Mouse (Mus musculus) MEL (cell line): ENCODE data around the gene Rac1. TPM values are rescaled to one million over a fixed set of nuclear protein-coding genes. Genes with fewer than 3 reads are reported as not detected.

Experiments used
- DNase-seq: peaks from one replicate; pipeline ENCODE4 v3.0.0; 2011; ENCODE audit warnings: low read depth, low spot score
- H3K27ac ChIP-seq: 2 replicates; pipeline ENCODE4 v1.5.1; 2012; ENCODE audit warnings: low read depth, mild to moderate bottlenecking, control low read depth, low read length, moderate library complexity; ENCODE audit not compliant: control insufficient read depth
- H3K27me3 ChIP-seq, 2 experiments: fragments of 150-350 bp in 1 of 2; sonication (generic) in 1 of 2; 2 replicates each; pipeline ENCODE4 v1.6.1; 2012; ENCODE audit warnings: low read length in 2 of 2, mild to moderate bottlenecking in 2 of 2, improper control_type of control experiment in 1 of 2, moderate library complexity in 1 of 2; ENCODE audit not compliant: insufficient read depth in 2 of 2, control insufficient read depth in 1 of 2
- H3K36me3 ChIP-seq, 2 experiments: 2 replicates each; pipeline ENCODE4 v1.6.1; 2012 to 2014; ENCODE audit warnings: low read length in 2 of 2, improper control_type of control experiment in 1 of 2, inconsistent platforms in 1 of 2, mild to moderate bottlenecking in 1 of 2; ENCODE audit not compliant: insufficient read depth in 2 of 2, control insufficient read depth in 1 of 2
- H3K4me1 ChIP-seq, 2 experiments: fragments of 150-350 bp in 1 of 2; sonication (generic) in 1 of 2; 2 replicates each; pipeline ENCODE4 v1.6.1; 2012; ENCODE audit warnings: low read length in 2 of 2, improper control_type of control experiment in 1 of 2, mild to moderate bottlenecking in 1 of 2; ENCODE audit not compliant: insufficient read depth in 2 of 2, control insufficient read depth in 1 of 2
- H3K4me3 ChIP-seq, 2 experiments: fragments of 150-350 bp in 1 of 2; sonication (generic) in 1 of 2; 2 replicates each; pipeline ENCODE4 v1.5.1; 2012; ENCODE audit warnings: low read depth in 2 of 2, low read length in 2 of 2, mild to moderate bottlenecking in 2 of 2, moderate library complexity in 2 of 2, control low read depth in 1 of 2, improper control_type of control experiment in 1 of 2; ENCODE audit not compliant: control insufficient read depth in 1 of 2, insufficient read depth in 1 of 2
- H3K79me2 ChIP-seq: 2 replicates; pipeline ENCODE4 v1.6.1; 2012; ENCODE audit warnings: mild to moderate bottlenecking, low read length, moderate library complexity; ENCODE audit not compliant: control insufficient read depth, poor library complexity, insufficient read depth
- H3K9ac ChIP-seq: 2 replicates; pipeline ENCODE4 v1.6.1; 2012; ENCODE audit warnings: low read depth, mild to moderate bottlenecking, control low read depth, low read length, moderate library complexity; ENCODE audit not compliant: control insufficient read depth, poor library complexity, severe bottlenecking
- H3K9me3 ChIP-seq: fragments of 150-350 bp; sonication (generic); replicated peaks from 2 replicates; pipeline ENCODE4 v1.6.1; 2012; ENCODE audit warnings: mild to moderate bottlenecking, low read length, improper control_type of control experiment, moderate library complexity; ENCODE audit not compliant: insufficient read depth
- CHD1 ChIP-seq: IDR thresholded peaks from 2 replicates; pipeline ENCODE4 v1.6.1; 2012; ENCODE audit warnings: low read depth, mild to moderate bottlenecking, inconsistent platforms, low read length, improper control_type of control experiment
- ELF1 ChIP-seq: IDR thresholded peaks from 2 replicates; pipeline ENCODE4 v1.6.1; 2014; ENCODE audit warnings: low read depth, mild to moderate bottlenecking, inconsistent platforms, low read length, improper control_type of control experiment, moderate library complexity
- EP300 ChIP-seq, 2 experiments: IDR thresholded peaks; 2 replicates each; pipeline ENCODE4 v1.6.1; 2011; ENCODE audit warnings: improper control_type of control experiment in 2 of 2, low read length in 2 of 2, low read depth in 1 of 2, mild to moderate bottlenecking in 1 of 2
- ETS1 ChIP-seq: IDR thresholded peaks from 2 replicates; pipeline ENCODE4 v1.6.1; 2012; ENCODE audit warnings: low read depth, mild to moderate bottlenecking, inconsistent platforms, low read length, improper control_type of control experiment, moderate library complexity
- GATA1 ChIP-seq: IDR thresholded peaks from 2 replicates; pipeline ENCODE4 v1.6.1; 2011; ENCODE audit warnings: low read depth, low read length, improper control_type of control experiment
- HCFC1 ChIP-seq: IDR thresholded peaks from 2 replicates; pipeline ENCODE4 v1.6.1; 2012; ENCODE audit warnings: low read depth, mild to moderate bottlenecking, inconsistent platforms, low read length, improper control_type of control experiment, moderate library complexity
- MEF2A ChIP-seq: IDR thresholded peaks from 2 replicates; pipeline ENCODE4 v1.6.1; 2014; ENCODE audit warnings: low read depth, mild to moderate bottlenecking, inconsistent platforms, low read length, improper control_type of control experiment; ENCODE audit not compliant: poor library complexity, insufficient replicate concordance, severe bottlenecking; ENCODE audit errors: extremely low read depth
- MXI1 ChIP-seq: IDR thresholded peaks from 2 replicates; pipeline ENCODE4 v1.6.1; 2011; ENCODE audit warnings: mild to moderate bottlenecking, low read depth, low read length, improper control_type of control experiment
- NELFE ChIP-seq: IDR thresholded peaks from 2 replicates; pipeline ENCODE4 v1.6.1; 2011; ENCODE audit warnings: low read depth, low read length, improper control_type of control experiment
- RAD21 ChIP-seq: IDR thresholded peaks from 2 replicates; pipeline ENCODE4 v1.6.1; 2011; ENCODE audit warnings: mild to moderate bottlenecking, low read depth, low read length, improper control_type of control experiment
- RCOR1 ChIP-seq: IDR thresholded peaks from 2 replicates; pipeline ENCODE4 v1.6.1; 2012; ENCODE audit warnings: low read depth, mild to moderate bottlenecking, inconsistent platforms, low read length, improper control_type of control experiment
- SIN3A ChIP-seq: IDR thresholded peaks from 2 replicates; pipeline ENCODE4 v1.6.1; 2012; ENCODE audit warnings: low read length, improper control_type of control experiment, inconsistent platforms
- SMC3 ChIP-seq: IDR thresholded peaks from 2 replicates; pipeline ENCODE4 v1.6.1; 2011; ENCODE audit warnings: low read depth, low read length, improper control_type of control experiment
- TAL1 ChIP-seq: IDR thresholded peaks from 2 replicates; pipeline ENCODE4 v1.6.1; 2012; ENCODE audit warnings: mild to moderate bottlenecking, inconsistent platforms, low read length, moderate library complexity, mixed read lengths
- TCF12 ChIP-seq: IDR thresholded peaks from 2 replicates; pipeline ENCODE4 v1.6.1; 2014; ENCODE audit warnings: low read depth, mild to moderate bottlenecking, inconsistent platforms, low read length, improper control_type of control experiment, moderate library complexity
- USF2 ChIP-seq, 2 experiments: IDR thresholded peaks; 2 replicates each; pipeline ENCODE4 v1.6.1; 2011 to 2012; ENCODE audit warnings: improper control_type of control experiment in 2 of 2, low read length in 2 of 2, borderline replicate concordance in 1 of 2, inconsistent platforms in 1 of 2, low read depth in 1 of 2, mild to moderate bottlenecking in 1 of 2; ENCODE audit not compliant: insufficient read depth in 1 of 2
- ZMIZ1 ChIP-seq: IDR thresholded peaks from 2 replicates; pipeline ENCODE4 v1.6.1; 2012; ENCODE audit warnings: low read depth, mild to moderate bottlenecking, inconsistent platforms, low read length, improper control_type of control experiment, moderate library complexity
- ZNF384 ChIP-seq: IDR thresholded peaks from 2 replicates; pipeline ENCODE4 v1.6.1; 2012; ENCODE audit warnings: low read depth, mild to moderate bottlenecking, inconsistent platforms, low read length, improper control_type of control experiment
- polyA plus RNA-seq, 2 experiments: library from polyadenylated mRNA; stranded (reverse) in 1 of 2; unstranded in 1 of 2; fragments of >175 nt in 1 of 2; fragments of >200 nt in 1 of 2; gene quantifications; 2 replicates each; pipeline versions ENCODE4 v1.2.1 to v1.2.4; 2012; ENCODE audit warnings: low replicate concordance in 2 of 2, low read depth in 1 of 2; ENCODE audit not compliant: insufficient read length in 2 of 2, insufficient read depth in 1 of 2, missing spikeins in 1 of 2
- total RNA-seq: library from RNA; depleted of rRNA; stranded (reverse); fragments of 300-350 nt; gene quantifications from 2 replicates; pipeline ENCODE4 v1.2.3, GENCODE M21; 2012

Rac1 gene
- total and polyA plus RNA-seq, 3 experiments = 105 to 251 (median 134) TPM

GRCm38 (mm10) chr5:143465156-143466085, 62.4 kb downstream of the Rac1 start:
- Histone ChIP-seq H3K4me1 (peaks cover 10 to 14% of the 10 kb centered on the region in 2 experiments; a peak in 2 of 4 replicates), H3K27me3 (peaks cover 0 to 2% of the 10 kb centered on the region in 2 experiments; a peak in 1 of 4 replicates), H3K4me3 (peak overlapping the region; percentile 80 to 84), H3K79me2 (peaks cover 13% of the 10 kb centered on the region), H3K9ac (peak overlapping the region; percentile 80), H3K27ac (peak overlapping the region; percentile 30; the same call in 1 of the 2 replicates), H3K36me3 (peaks cover 0 to 8% of the 10 kb centered on the region in 2 experiments; a peak in 3 of 4 replicates), H3K9me3 (no peaks in the 10 kb centered on the region)
- peak; percentile 70 for DNase-seq
- no peak for TF ChIP-seq USF2 (IDR thresholded peaks at IDR 0.05; ENCODE audit: borderline replicate concordance in 1 of 2, insufficient read depth in 1 of 2, low read depth in 1 of 2, low read length in 2 of 2)
- TF ChIP-seq EP300 (IDR thresholded peaks at IDR 0.05; ENCODE audit: low read depth in 1 of 2, low read length in 2 of 2) = peak in 1 of 2 experiments; percentile 47; a peak in 1 of 4 replicates
- TF ChIP-seq TCF12 = 0 out of 2 replicates have a peak, but pooled peaks have one; percentile 10
- peak; percentile 81 for TF ChIP-seq ZNF384
- TF ChIP-seq RCOR1 = no peak
- TF ChIP-seq ETS1 = no peak
- TF ChIP-seq SIN3A = peak; percentile 56
- no peak for TF ChIP-seq CHD1
- no peak for TF ChIP-seq ZMIZ1
- 0 out of 2 replicates have a peak, but pooled peaks have one; percentile 18 for TF ChIP-seq HCFC1
- TF ChIP-seq NELFE = 0 out of 2 replicates have a peak, but pooled peaks have one; percentile 32
- TF ChIP-seq ELF1 = no peak
- TF ChIP-seq RAD21 = no peak
- TF ChIP-seq TAL1 = peak; percentile 83
- no peak for TF ChIP-seq MEF2A
- TF ChIP-seq SMC3 = no peak
- peak; percentile 41; the same call in 1 of the 2 replicates for TF ChIP-seq GATA1
- peak; percentile 42; the same call in 1 of the 2 replicates for TF ChIP-seq MXI1
